Comparison of ENCODE assay signal across 9 mouse cellular contexts in genomic region chr8:45381075-45381962, GRCm38 (mm10). TPM values are rescaled to one million over a fixed set of nuclear protein-coding genes. Genes with fewer than 3 reads are reported as not detected.
DNase-seq lines count a peak whose midpoint lies in the region; ATAC-seq lines count a peak whose summit lies in the region.
"Had no signal": no experiment of that assay in that cellular context is flagged by ENCODE, and none has a peak within 500 bp of the region (broad histone marks: within the 10 kb centered on the region; RNA-seq: fewer than 3 reads in every experiment).

No protein-coding gene starts in this region.

- H3K4me3 ChIP-seq in heart, embryonic 11.5 days (ENCODE audit: low read depth, low read length): peak overlapping the region; percentile 43
- H3K4me3 ChIP-seq in midbrain, embryonic 11.5 days (ENCODE audit: low read depth, low read length): peak overlapping the region; percentile 35

- H3K9ac ChIP-seq in heart, embryonic 11.5 days (ENCODE audit: low read depth, low read length): peak overlapping the region; percentile 49; the same call in 1 of the 2 replicates
- H3K9ac ChIP-seq in midbrain, embryonic 11.5 days (ENCODE audit: low read length): peak overlapping the region; percentile 48

- H3K27ac ChIP-seq in heart, embryonic 11.5 days (ENCODE audit: low read depth, low read length): no peak overlapping the region
- H3K27ac ChIP-seq in midbrain, embryonic 11.5 days (ENCODE audit: low read depth, low read length): no peak overlapping the region

- 1% methylated on average over 38 of the region's 38 CpGs for WGBS in heart, embryonic 11.5 days (ENCODE audit: insufficient replicate concordance)
- WGBS in midbrain, embryonic 11.5 days: 1% methylated on average over 38 of the region's 38 CpGs

- 0 out of 2 replicates have a peak, but pooled peaks have one; percentile 22 for ATAC-seq in heart, embryonic 11.5 days (replicated peaks; ENCODE audit: insufficient number of reproducible peaks, low FRiP score, low TSS enrichment)
- peak; percentile 17; the same call in 1 of the 2 replicates for ATAC-seq in granulocyte monocyte progenitor cell, adult 5-6 weeks (replicated peaks; ENCODE audit: poor library complexity, severe bottlenecking)
- peak; percentile 63; the same call in 1 of the 2 replicates for ATAC-seq in midbrain, embryonic 11.5 days (ENCODE audit: low FRiP score)
- no peak for ATAC-seq in CD4-positive, CD25-positive, alpha-beta regulatory T cell, adult 4 months

- peaks cover 11% of the 10 kb centered on the region for H3K27me3 ChIP-seq in heart, embryonic 11.5 days (ENCODE audit: control insufficient read depth, insufficient read depth, low read length)
- no peaks in the 10 kb centered on the region; the same call in 1 of the 2 replicates for H3K27me3 ChIP-seq in midbrain, embryonic 11.5 days (ENCODE audit: control insufficient read depth, insufficient read depth, low read length)
- H3K27me3 ChIP-seq: CH12.LX had no signal

- no peaks in the 10 kb centered on the region for H3K9me3 ChIP-seq in heart, embryonic 11.5 days (replicated peaks; ENCODE audit: control insufficient read depth, low read length)
- no peaks in the 10 kb centered on the region for H3K9me3 ChIP-seq in midbrain, embryonic 11.5 days (ENCODE audit: control insufficient read depth, low read length)

- no peak for DNase-seq in heart, adult 8-10 months (ENCODE audit: low spot score)
- DNase-seq in R1 (ENCODE audit: low read depth, low spot score): peak; percentile 31
- peak; percentile 94 for DNase-seq in midbrain, embryonic 11.5 days (ENCODE audit: low spot score, missing footprints)
- no peak for DNase-seq in spleen, adult 18-20 months
- no peak for DNase-seq in T-cell, adult 2 months (ENCODE audit: low spot score)

- H3K4me1 ChIP-seq in heart, embryonic 11.5 days (ENCODE audit: control insufficient read depth, insufficient read depth, low read length): peaks cover 9% of the 10 kb centered on the region
- peaks cover 7% of the 10 kb centered on the region; the same call in 1 of the 2 replicates for H3K4me1 ChIP-seq in midbrain, embryonic 11.5 days (ENCODE audit: control insufficient read depth, insufficient read depth, low read length)

- H3K4me2 ChIP-seq in heart, embryonic 11.5 days: peak overlapping the region; percentile 86
- H3K4me2 ChIP-seq in midbrain, embryonic 11.5 days: peak overlapping the region; percentile 92

- no peaks in the 10 kb centered on the region for H3K36me3 ChIP-seq in heart, embryonic 11.5 days (ENCODE audit: control insufficient read depth, insufficient read depth, low read length)
- H3K36me3 ChIP-seq in midbrain, embryonic 11.5 days (ENCODE audit: control insufficient read depth, insufficient read depth, low read length): no peaks in the 10 kb centered on the region

RNA-seq across cellular contexts. Expression of gene Fam149a, which starts 0.8 kb away (rescaled TPM):
- polyA plus RNA-seq in heart, embryonic 11.5 days (2014; fragmentation: Nextera tagmentation; extraction: Ambion mirVana): 5.0 and 6.3 TPM in 2 replicates
- total RNA-seq in heart, adult 8-10 months (2022): 1 to 10 TPM; 4.7 to 5.3 (median 5.0) TPM
- total RNA-seq in granulocyte monocyte progenitor cell, adult 5-6 weeks (2014; fragmentation: Nextera tagmentation): 0.13 TPM in 1 of 2 replicates, not detected in the other
- total RNA-seq in granulocyte monocyte progenitor cell, adult 5-6 weeks (2017): 0.13 TPM in 1 of 2 replicates, not detected in the other
- polyA plus RNA-seq in midbrain, embryonic 11.5 days (2014; fragmentation: Nextera tagmentation; extraction: Ambion mirVana): 8.1 and 9.8 TPM in 2 replicates
- polyA plus RNA-seq in CD4-positive, CD25-positive, alpha-beta regulatory T cell, adult 4 months (2017; shearing (Covaris generic)): not detected
- total RNA-seq: CH12.LX had no signal

RNA-seq across cellular contexts. Expression of gene Tlr3, which starts 29.6 kb away (rescaled TPM):
- polyA plus RNA-seq in heart, embryonic 11.5 days (2014; fragmentation: Nextera tagmentation; extraction: Ambion mirVana): 1.8 and 1.9 TPM in 2 replicates
- 1 to 10 TPM; 4.8 to 6.7 (median 5.3) TPM for total RNA-seq in heart, adult 8-10 months (2022)
- total RNA-seq in granulocyte monocyte progenitor cell, adult 5-6 weeks (2014; fragmentation: Nextera tagmentation): 1.9 and 6.2 TPM in 2 replicates
- total RNA-seq in granulocyte monocyte progenitor cell, adult 5-6 weeks (2017): not detected in 2 replicates
- 1.3 and 1.5 TPM in 2 replicates for polyA plus RNA-seq in midbrain, embryonic 11.5 days (2014; fragmentation: Nextera tagmentation; extraction: Ambion mirVana)
- under 1 TPM; 0.79 to 0.93 TPM for polyA plus RNA-seq in CD4-positive, CD25-positive, alpha-beta regulatory T cell, adult 4 months (2017; shearing (Covaris generic))

RNA-seq across cellular contexts. Expression of gene Cyp4v3, which starts 48.3 kb away (rescaled TPM):
- 0.44 and 0.51 TPM in 2 replicates for polyA plus RNA-seq in heart, embryonic 11.5 days (2014; fragmentation: Nextera tagmentation; extraction: Ambion mirVana)
- 1 to 10 TPM; 1.8 to 2.5 (median 2.2) TPM for total RNA-seq in heart, adult 8-10 months (2022)
- 7.0 and 7.8 TPM in 2 replicates for total RNA-seq in granulocyte monocyte progenitor cell, adult 5-6 weeks (2014; fragmentation: Nextera tagmentation)
- total RNA-seq in granulocyte monocyte progenitor cell, adult 5-6 weeks (2017): 10.3 and 12.5 TPM in 2 replicates
- polyA plus RNA-seq in midbrain, embryonic 11.5 days (2014; fragmentation: Nextera tagmentation; extraction: Ambion mirVana): 2.4 and 2.9 TPM in 2 replicates
- 10 to 100 TPM; 15.4 to 17.4 TPM for polyA plus RNA-seq in CD4-positive, CD25-positive, alpha-beta regulatory T cell, adult 4 months (2017; shearing (Covaris generic))

Comparison
In these comparisons a context has a peak if more than half of its experiments do, and no peak if none do; other contexts are left out.
1. DNase-seq: peak in R1 (single experiment) and midbrain, embryonic 11.5 days (single experiment); none in heart, adult 8-10 months (single experiment), spleen, adult 18-20 months (0 of 2) and T-cell, adult 2 months (single experiment).